Comparison of ENCODE assay signal across 8 mouse cellular contexts in the genomic region with DNA sequence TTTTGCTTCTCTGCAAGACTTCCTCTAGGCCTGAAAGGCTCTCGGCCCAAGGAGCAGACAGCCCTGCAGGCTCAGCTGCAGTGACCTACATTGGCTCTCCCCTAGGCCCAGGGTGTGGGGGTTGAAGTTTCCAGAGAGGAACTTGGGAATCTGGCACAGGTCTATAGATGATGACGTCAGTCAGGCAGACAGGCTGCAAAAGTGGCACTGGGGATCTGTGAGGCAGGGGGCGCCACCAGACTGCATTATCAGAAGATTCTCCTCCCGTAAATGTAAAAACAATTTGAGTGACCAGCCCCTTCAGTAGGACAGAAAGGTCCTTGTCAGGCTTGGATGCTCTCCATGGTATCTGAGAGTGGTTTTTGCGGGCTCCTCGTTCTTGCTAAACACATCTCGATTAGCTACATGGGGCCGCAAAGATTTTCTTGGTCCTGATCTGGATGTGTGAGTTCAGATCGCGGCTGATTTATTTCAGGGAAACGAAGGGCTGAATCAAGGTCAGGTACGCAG. TPM values are rescaled to one million over a fixed set of nuclear protein-coding genes. Genes with fewer than 3 reads are reported as not detected.
DNase-seq lines count a peak whose midpoint lies in the region; ATAC-seq and TF ChIP-seq lines count a peak whose summit lies in the region.

No protein-coding gene starts in this region.

- H3K27ac ChIP-seq in gastrocnemius, adult 2 months, result peak overlapping the region; percentile 100
- peak overlapping the region; percentile 84 for H3K27ac ChIP-seq in hindbrain, embryonic 15.5 days (replicated peaks)

- peak; percentile 74 for TF ChIP-seq CTCF in gastrocnemius, adult 2 months (IDR thresholded peaks at IDR 0.05)

- intact Hi-C loops in gastrocnemius, adult 2 months (cut with DNase I), result loop anchor here (1.0 to 2.0 kb wide), 3 partner anchors 13 to 67 kb away; no protein-coding TSS in a partner anchor

- peak overlapping the region; percentile 72 for H3K4me3 ChIP-seq in gastrocnemius, adult 2 months
- H3K4me3 ChIP-seq in hindbrain, embryonic 15.5 days, result peak overlapping the region; percentile 10; the same call in 1 of the 2 replicates

- peak overlapping the region; percentile 48 for H3K4me2 ChIP-seq in hindbrain, embryonic 15.5 days

- no peaks in the 10 kb centered on the region for H3K36me3 ChIP-seq in hindbrain, embryonic 15.5 days

- peak overlapping the region; percentile 43 for H3K9ac ChIP-seq in hindbrain, embryonic 15.5 days

- H3K4me1 ChIP-seq in hindbrain, embryonic 15.5 days (replicated peaks), result peaks cover 76% of the 10 kb centered on the region

- no peaks in the 10 kb centered on the region for H3K9me3 ChIP-seq in hindbrain, embryonic 15.5 days

- ATAC-seq in hindbrain, embryonic 15.5 days (ENCODE audit: low FRiP score, low read depth), result no peak

- peak; percentile 83 to 94 for DNase-seq in adrenal gland, adult (ENCODE audit: inconsistent age in 2 of 2, low spot score in 1 of 2)
- DNase-seq in cerebellum, postnatal 25 days, result peak; percentile 79 to 85
- peak; percentile 89 for DNase-seq in gastrocnemius, adult 2 months
- peak; percentile 72 to 89 for DNase-seq in left cerebral cortex, adult 8-10 months (ENCODE audit: low spot score in 2 of 2)
- DNase-seq in lung, postnatal 4 days, result peak; percentile 88 to 91
- peak; percentile 83 for DNase-seq in right cerebral cortex, postnatal 4 days
- DNase-seq in urinary bladder, postnatal 10 days (ENCODE audit: low spot score), result no peak

- H3K27me3 ChIP-seq in hindbrain, embryonic 15.5 days, result no peaks in the 10 kb centered on the region

- WGBS in hindbrain, embryonic 15.5 days, result 7% methylated on average over 12 of the region's 12 CpGs

RNA-seq across cellular contexts. Expression of a gene that starts 9.5 kb away (rescaled TPM):
- 10 to 100 TPM; 51.8 to 69.4 TPM for total RNA-seq in gastrocnemius, adult 2 months (2021)
- polyA plus RNA-seq in hindbrain, embryonic 15.5 days (2015; fragmentation: Nextera tagmentation; extraction: Ambion mirVana), result 31.7 and 33.1 TPM in 2 replicates
- total RNA-seq in left cerebral cortex, adult 8-10 months (2022), result 100 to 1,000 TPM; 167 to 198 (median 186) TPM

RNA-seq across cellular contexts. Expression of a gene that starts 10.7 kb away (rescaled TPM):
- 100 to 1,000 TPM in 1 of 2 experiments, 10 to 100 TPM in 1; 56.3 to 152 TPM for total RNA-seq in gastrocnemius, adult 2 months (2021)
- polyA plus RNA-seq in hindbrain, embryonic 15.5 days (2015; fragmentation: Nextera tagmentation; extraction: Ambion mirVana), result 3.9 and 4.3 TPM in 2 replicates
- 100 to 1,000 TPM; 137 to 177 (median 145) TPM for total RNA-seq in left cerebral cortex, adult 8-10 months (2022)

RNA-seq across cellular contexts. Expression of a gene that starts 18.9 kb away (rescaled TPM):
- 10 to 100 TPM; 17.4 to 21.9 TPM for total RNA-seq in gastrocnemius, adult 2 months (2021)
- 49.4 and 54.2 TPM in 2 replicates for polyA plus RNA-seq in hindbrain, embryonic 15.5 days (2015; fragmentation: Nextera tagmentation; extraction: Ambion mirVana)
- total RNA-seq in left cerebral cortex, adult 8-10 months (2022), result 10 to 100 TPM; 53.6 to 57.8 (median 54.1) TPM

RNA-seq across cellular contexts. Expression of a gene that starts 45.4 kb away (rescaled TPM):
- total RNA-seq in gastrocnemius, adult 2 months (2021), result 10 to 100 TPM; 78.8 to 96.8 TPM
- polyA plus RNA-seq in hindbrain, embryonic 15.5 days (2015; fragmentation: Nextera tagmentation; extraction: Ambion mirVana), result 136 and 138 TPM in 2 replicates
- 100 to 1,000 TPM; 713 to 794 (median 760) TPM for total RNA-seq in left cerebral cortex, adult 8-10 months (2022)

RNA-seq across cellular contexts. Expression of a gene that starts 50.8 kb away (rescaled TPM):
- under 1 TPM; 0.22 to 0.26 TPM for total RNA-seq in gastrocnemius, adult 2 months (2021)
- 10.5 and 13.1 TPM in 2 replicates for polyA plus RNA-seq in hindbrain, embryonic 15.5 days (2015; fragmentation: Nextera tagmentation; extraction: Ambion mirVana)
- total RNA-seq in left cerebral cortex, adult 8-10 months (2022), result 100 to 1,000 TPM; 130 to 140 (median 139) TPM
